Mouse (Mus musculus) left cerebral cortex, adult 11 months (tissue): ENCODE data around the gene Zfp157.
"Not testable (repeated sequence)": the region's sequence is repeated elsewhere in the genome, so short reads cannot be mapped to it uniquely, and the experiment has no call there.

Experiments
- DNase-seq: peaks from one replicate; pipeline ENCODE4 v3.0.0; 2022; ENCODE audit warnings: low spot score

Gene Zfp157

DNA sequence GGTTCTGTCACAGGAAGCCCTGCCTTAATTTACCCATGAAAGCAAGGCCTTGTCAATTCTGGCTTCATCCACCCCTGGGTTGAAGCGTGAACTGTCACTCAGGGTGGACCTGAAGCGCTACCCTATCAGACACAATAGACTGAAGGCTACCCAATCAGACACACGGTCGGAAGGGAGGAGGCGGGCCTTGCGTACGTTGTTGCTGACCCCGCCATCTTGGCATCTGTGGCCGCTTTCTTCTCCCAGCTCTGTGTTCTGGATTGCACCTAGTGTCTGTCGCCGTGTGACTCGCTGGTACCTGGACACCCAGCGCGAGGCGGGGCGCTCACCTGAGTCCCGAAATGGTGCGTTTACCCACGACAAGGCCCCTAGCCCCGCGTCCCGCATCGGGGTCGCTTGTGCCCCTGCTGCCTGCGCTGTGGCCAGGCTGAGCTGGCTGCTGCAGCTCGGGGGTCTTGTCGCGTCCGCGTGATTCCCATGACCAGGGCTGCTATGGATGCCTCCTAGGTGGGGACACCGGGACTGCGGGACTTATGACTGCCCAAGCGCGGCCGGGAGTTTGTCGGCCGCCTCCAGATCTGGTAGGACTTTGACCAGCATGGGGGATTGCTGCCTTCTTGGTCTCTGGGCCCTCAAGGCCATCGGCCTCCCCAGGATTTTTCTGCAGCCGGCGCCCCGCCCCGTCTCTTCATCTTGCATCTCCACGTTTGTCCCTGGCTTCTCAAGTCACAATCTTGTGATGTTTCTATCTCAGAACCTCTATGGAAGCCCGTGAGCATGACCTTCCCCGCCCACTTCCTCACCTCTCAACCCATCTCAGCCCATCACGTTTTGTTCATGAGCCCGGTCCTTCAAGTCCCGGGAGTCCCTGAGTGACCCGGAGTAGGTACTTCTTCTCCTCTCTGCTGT lies at the start of gene Zfp157:
Gene Zfp157, plus strand, starts transcription at position 183 of the 909 bp plus-strand sequence.
- DNase-seq, result peak; percentile 91

DNA sequence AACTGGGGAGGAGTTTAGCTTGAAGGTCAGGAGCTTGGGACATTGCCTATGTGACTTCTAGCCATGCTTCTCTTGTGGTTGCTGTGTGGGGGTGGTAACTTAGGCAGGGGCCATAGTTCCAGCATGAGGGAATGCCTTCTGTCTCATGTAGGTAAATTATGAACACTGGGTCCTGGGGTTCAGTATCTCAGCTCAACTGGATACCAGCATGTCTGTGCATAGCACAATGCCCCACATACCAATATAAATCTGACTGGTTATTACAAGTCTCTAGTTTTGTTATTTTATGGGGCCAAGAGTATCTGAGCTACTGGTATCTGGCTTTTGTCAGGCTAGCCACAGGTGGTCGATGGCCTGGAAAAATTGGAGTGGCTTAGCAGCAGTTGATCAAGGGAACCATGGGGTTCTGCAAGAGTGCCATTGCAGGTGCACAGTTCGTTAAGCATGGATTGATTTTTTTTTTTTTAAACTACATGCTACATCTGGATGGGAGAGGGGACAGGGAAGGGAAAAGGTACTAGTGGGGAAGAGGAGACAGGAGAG lies 43.4 kb upstream of the Zfp157 start:
- no peak for DNase-seq

DNA sequence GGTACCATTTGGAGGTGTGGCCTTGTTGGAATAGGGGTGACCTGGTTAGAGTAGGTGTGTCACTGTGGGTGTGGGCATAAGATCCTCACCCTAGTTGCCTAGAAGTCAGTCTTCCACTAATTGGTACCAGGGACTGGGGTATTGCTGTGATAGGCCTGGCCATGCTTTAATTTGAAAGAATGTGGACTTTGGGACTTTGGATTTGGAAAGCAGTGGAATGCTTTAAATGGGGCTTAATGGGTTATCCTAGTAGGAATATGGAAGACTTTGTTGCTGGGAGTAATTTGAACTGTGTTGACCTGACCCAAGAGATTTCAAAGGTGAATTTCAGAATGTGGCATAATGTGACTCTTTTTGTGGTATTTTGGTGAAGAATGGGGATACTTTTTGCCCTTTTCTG lies 40.8 kb upstream of the Zfp157 start:
- not testable (repeated sequence) for DNase-seq

DNA sequence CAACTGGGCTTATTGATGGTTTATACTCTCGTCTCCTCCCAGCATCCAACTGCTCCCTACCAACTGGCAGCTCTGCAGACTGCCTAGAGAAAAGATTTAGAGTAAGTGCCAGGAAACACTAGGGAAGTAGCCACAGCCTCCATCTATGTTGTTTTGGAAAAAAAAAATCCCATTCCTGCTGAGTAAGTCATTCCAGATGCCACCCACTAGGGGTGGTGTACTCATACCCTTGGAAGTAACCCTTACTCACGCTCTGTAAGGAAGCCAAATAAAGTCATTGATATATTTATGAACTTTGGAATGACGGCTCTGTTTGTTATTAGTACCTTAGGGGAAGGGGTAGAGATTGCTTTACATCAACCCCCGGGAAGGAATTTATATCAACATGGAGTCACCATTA lies 17.1 kb downstream of the Zfp157 start:
- no peak for DNase-seq

DNA sequence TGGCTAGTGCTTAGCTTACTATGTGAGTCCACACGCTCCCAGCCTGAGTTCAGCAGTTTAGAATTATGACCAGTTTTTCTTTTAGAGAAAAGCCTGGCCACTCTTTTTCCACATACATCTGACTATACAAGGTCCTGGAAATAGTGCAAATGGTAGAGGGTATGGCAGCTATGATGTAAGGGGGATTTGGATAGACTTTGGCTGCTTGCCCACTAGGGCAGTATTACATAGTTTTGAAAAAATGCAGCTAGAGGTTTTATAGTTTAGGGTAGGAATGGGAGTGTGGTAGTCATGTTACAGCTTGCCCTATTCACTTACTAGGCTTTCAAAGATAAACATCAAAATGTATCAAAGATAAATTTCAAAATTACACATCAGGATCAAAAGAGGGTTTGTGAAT lies 17.8 kb downstream of the Zfp157 start:
- DNase-seq, result no peak

DNA sequence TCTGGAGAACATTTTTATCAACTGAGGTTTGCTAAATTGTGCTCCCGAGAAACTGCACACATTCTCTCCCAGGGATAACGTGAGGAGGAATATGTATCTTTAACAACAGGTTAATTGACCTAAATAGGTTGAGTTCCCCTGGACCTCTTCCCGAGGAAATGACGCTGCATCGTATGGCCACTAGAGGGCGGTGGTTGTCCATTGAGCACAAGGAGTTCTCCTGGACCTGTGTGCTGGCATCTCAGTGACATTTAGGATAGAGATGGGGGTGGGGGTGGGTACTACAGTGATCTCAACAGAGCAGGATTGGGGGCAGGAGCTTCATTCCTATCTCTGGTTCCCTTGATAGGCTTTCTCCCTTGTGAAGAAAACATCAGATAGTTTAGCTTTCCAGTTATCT lies 32.3 kb downstream of the Zfp157 start:
- no peak for DNase-seq

DNA sequence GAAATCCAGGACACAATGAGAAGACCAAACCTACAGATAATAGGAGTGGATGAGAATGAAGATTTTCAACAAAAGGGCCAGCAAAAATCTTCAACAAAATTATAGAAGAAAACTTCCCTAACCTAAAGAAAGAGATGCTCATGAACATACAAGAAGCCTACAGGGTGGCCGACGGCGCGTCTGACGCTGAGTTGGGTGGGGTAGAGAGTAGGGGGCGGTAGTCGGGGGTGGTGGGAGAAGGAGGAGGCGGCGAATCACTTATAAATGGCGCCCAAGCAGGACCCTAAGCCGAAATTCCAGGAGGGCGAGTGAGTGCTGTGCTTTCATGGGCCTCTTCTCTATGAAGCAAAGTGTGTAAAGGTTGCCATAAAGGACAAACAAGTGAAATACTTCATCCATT lies 63.3 kb downstream of the Zfp157 start:
- not testable (repeated sequence) for DNase-seq
